Mouse (Mus musculus): ENCODE measurements at regions not wholly inside any gene's neighbourhood (a gene's known extent, or its start where the extent isn't known, plus 50 kb on each side); places are given as distances from the start of the nearest gene placed in this dataset.
A peak's percentile ranks its signal among the peaks of the same experiment; 100 is the strongest.
"Not testable (repeated sequence)": the region's sequence is repeated elsewhere in the genome, so short reads cannot be mapped to it uniquely, and the experiment has no call there.

DNA sequence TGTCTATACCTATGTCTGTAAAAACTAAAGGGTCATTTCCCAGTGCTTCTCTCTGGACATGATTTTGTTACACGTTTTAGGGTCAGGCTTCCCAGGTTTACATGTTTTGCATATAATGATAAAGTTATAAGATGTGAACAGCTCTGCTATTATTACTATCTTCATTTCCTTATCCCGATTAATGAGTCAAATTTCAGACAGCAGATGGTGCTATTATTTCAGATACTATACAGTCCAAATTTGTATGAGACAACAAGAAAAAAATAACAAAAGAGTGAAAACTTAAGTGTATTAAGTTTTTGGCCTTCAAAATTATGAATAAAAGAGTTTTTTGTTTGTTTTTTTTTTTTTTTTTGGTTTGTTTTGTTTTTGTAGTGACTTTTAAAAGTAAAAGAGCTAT lies 922.9 kb upstream of the Ppp6c start:
- no peaks in the 10 kb centered on the region for H3K36me3 ChIP-seq (ENCODE audit: control insufficient read depth, insufficient read depth, low read length)
- no peaks in the 10 kb centered on the region for H3K27me3 ChIP-seq (replicated peaks; ENCODE audit: control insufficient read depth, insufficient read depth, low read length)
- TF ChIP-seq CTCF (conservative IDR thresholded peaks at IDR 0.05; ENCODE audit: insufficient read depth, insufficient read length, low read depth, low read length) = no peak
- no peak for TF ChIP-seq POLR2A (IDR thresholded peaks at IDR 0.05; ENCODE audit: low read depth, low read length)
- H3K4me1 ChIP-seq (ENCODE audit: control insufficient read depth, insufficient read depth, low read length) = no peaks in the 10 kb centered on the region
- H3K27ac ChIP-seq (ENCODE audit: insufficient read depth, low read depth, low read length) = no peak overlapping the region
- DNase-seq = no peak
- H3K4me3 ChIP-seq (ENCODE audit: insufficient read depth, low read depth, low read length) = no peak overlapping the region
- WGBS = 52% methylated on average over 2 of the region's 2 CpGs

- not testable (repeated sequence) for H3K4me1 ChIP-seq (ENCODE audit: control insufficient read depth, insufficient read depth, low read length); H3K27ac ChIP-seq (ENCODE audit: insufficient read depth, low read depth, low read length); H3K4me3 ChIP-seq (ENCODE audit: insufficient read depth, low read depth, low read length); H3K36me3 ChIP-seq (ENCODE audit: control insufficient read depth, insufficient read depth, low read length); H3K27me3 ChIP-seq (replicated peaks; ENCODE audit: control insufficient read depth, insufficient read depth, low read length)
- 90% methylated on average over 14 of the region's 14 CpGs for WGBS
- DNase-seq = peak; percentile 1
These were observed 901.4 kb upstream of the Ppp6c start for GRCm38 (mm10) chr2:40127615-40128014.

DNA sequence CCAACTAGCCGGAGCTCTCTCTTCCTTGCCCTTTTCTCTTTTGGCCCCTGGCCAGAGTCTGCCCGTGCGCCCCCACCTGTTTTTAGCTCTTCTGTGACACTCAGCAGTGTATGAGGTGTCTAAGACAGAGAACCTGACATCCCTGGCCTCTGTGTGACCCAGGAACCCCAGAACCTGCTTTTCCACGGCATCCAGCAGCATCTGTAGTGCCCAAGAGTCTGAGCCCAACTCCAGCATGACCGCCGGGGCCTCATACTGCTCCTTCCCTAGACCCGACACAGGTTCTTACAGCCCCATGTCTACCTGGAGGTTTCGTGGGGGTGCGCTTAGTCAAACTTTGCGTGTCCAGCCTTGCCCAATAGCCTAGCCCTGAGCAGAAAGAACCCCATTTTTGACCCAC lies 892.9 kb upstream of the Ppp6c start:
- DNase-seq = no peak
- no peaks in the 10 kb centered on the region for H3K27me3 ChIP-seq (replicated peaks; ENCODE audit: control insufficient read depth, insufficient read depth, low read length)

GRCm38 (mm10) chr2:40114435-40114834 lies 888.2 kb upstream of the Ppp6c start:
- H3K36me3 ChIP-seq (ENCODE audit: control insufficient read depth, insufficient read depth, low read length) = no peaks in the 10 kb centered on the region
- no peak for DNase-seq
- H3K4me1 ChIP-seq (ENCODE audit: control insufficient read depth, insufficient read depth, low read length) = no peaks in the 10 kb centered on the region
- WGBS = 91% methylated on average over 1 of the region's 1 CpGs
- no peaks in the 10 kb centered on the region for H3K27me3 ChIP-seq (replicated peaks; ENCODE audit: control insufficient read depth, insufficient read depth, low read length)
- no peak overlapping the region for H3K27ac ChIP-seq (ENCODE audit: insufficient read depth, low read depth, low read length)
- H3K4me3 ChIP-seq (ENCODE audit: insufficient read depth, low read depth, low read length) = no peak overlapping the region
- no peak for TF ChIP-seq POLR2A (IDR thresholded peaks at IDR 0.05; ENCODE audit: low read depth, low read length)
- no peak for TF ChIP-seq CTCF (conservative IDR thresholded peaks at IDR 0.05; ENCODE audit: insufficient read depth, insufficient read length, low read depth, low read length)

More for the DNA sequence above, 892.9 kb upstream of the Ppp6c start:
- 90% methylated on average over 10 of the region's 10 CpGs for WGBS
- Histone ChIP-seq H3K27ac (ENCODE audit: insufficient read depth, low read depth, low read length) (no peak overlapping the region), H3K4me3 (ENCODE audit: insufficient read depth, low read depth, low read length) (no peak overlapping the region), H3K4me1 (ENCODE audit: control insufficient read depth, insufficient read depth, low read length) (no peaks in the 10 kb centered on the region), H3K36me3 (ENCODE audit: control insufficient read depth, insufficient read depth, low read length) (no peaks in the 10 kb centered on the region)
- no peak for TF ChIP-seq POLR2A (IDR thresholded peaks at IDR 0.05; ENCODE audit: low read depth, low read length)
- TF ChIP-seq CTCF (conservative IDR thresholded peaks at IDR 0.05; ENCODE audit: insufficient read depth, insufficient read length, low read depth, low read length) = no peak

All from kidney, adult 2 months (tissue).